Mouse (Mus musculus): ENCODE data around the gene Churc1. TPM values are rescaled to one million over a fixed set of nuclear protein-coding genes. Genes with fewer than 3 reads are reported as not detected.

Gene Churc1
- total RNA-seq, 1 experiment, result 74.4 TPM

- H3K4me3 ChIP-seq (ENCODE audit: insufficient read depth in 1 of 2, low read depth in 1 of 2, low read length in 2 of 2, poor library complexity in 1 of 2, severe bottlenecking in 1 of 2), result no peak overlapping the region
- no peaks in the 10 kb centered on the region for H3K36me3 ChIP-seq (ENCODE audit: control insufficient read depth, insufficient read depth, low read length, poor library complexity, severe bottlenecking)
- peaks cover 0 to 2% of the 10 kb centered on the region in 2 experiments; a peak in 1 of 4 replicates for H3K4me1 ChIP-seq (ENCODE audit: control insufficient read depth in 2 of 2, insufficient read depth in 2 of 2, low read length in 2 of 2, poor library complexity in 1 of 2)
- H3K9ac ChIP-seq (ENCODE audit: insufficient read depth, low read depth, low read length, poor library complexity, severe bottlenecking), result no peak overlapping the region
- in situ Hi-C loops (cut with MboI; ENCODE audit: low sequenced_read_pairs in 2 of 2, unreplicated experiment in 2 of 2), result no loop called here
- no peaks in the 10 kb centered on the region for H3K9me3 ChIP-seq (ENCODE audit: control insufficient read depth, insufficient read depth, low read depth, low read length)
- no peak overlapping the region for H3K27ac ChIP-seq (ENCODE audit: insufficient read depth, low read depth, low read length, poor library complexity, severe bottlenecking)
- no peak for DNase-seq (ENCODE audit: low read depth, low spot score)
- TF ChIP-seq HCFC1 (IDR thresholded peaks at IDR 0.05; ENCODE audit: borderline replicate concordance, insufficient read depth, low read length) (no peak), ZNF384 (IDR thresholded peaks at IDR 0.05; ENCODE audit: low read depth, low read length) (no peak), CHD2 (IDR thresholded peaks at IDR 0.05; ENCODE audit: low read depth, low read length) (no peak)
These were observed 6.2 kb downstream of the Churc1 start for GRCm38 (mm10) chr12:76771540-76771939.

- H3K36me3 ChIP-seq (ENCODE audit: control insufficient read depth, insufficient read depth, low read length, poor library complexity, severe bottlenecking), result no peaks in the 10 kb centered on the region
- H3K9ac ChIP-seq (ENCODE audit: insufficient read depth, low read depth, low read length, poor library complexity, severe bottlenecking), result no peak overlapping the region
- no peak for DNase-seq (ENCODE audit: low read depth, low spot score)
- TF ChIP-seq ZC3H11A (IDR thresholded peaks at IDR 0.05; ENCODE audit: borderline replicate concordance, low read depth, low read length) (no peak), CHD2 (IDR thresholded peaks at IDR 0.05; ENCODE audit: low read depth, low read length) (no peak), MAFK (IDR thresholded peaks at IDR 0.05; ENCODE audit: insufficient read depth, low read depth, low read length) (no peak), ZNF384 (IDR thresholded peaks at IDR 0.05; ENCODE audit: low read depth, low read length) (no peak), HCFC1 (IDR thresholded peaks at IDR 0.05; ENCODE audit: borderline replicate concordance, insufficient read depth, low read length) (no peak)
- no peak overlapping the region for H3K27ac ChIP-seq (ENCODE audit: insufficient read depth, low read depth, low read length, poor library complexity, severe bottlenecking)
- no peak overlapping the region for H3K4me3 ChIP-seq (ENCODE audit: insufficient read depth in 1 of 2, low read depth in 1 of 2, low read length in 2 of 2, poor library complexity in 1 of 2, severe bottlenecking in 1 of 2)
- no peaks in the 10 kb centered on the region for H3K9me3 ChIP-seq (ENCODE audit: control insufficient read depth, insufficient read depth, low read depth, low read length)
- in situ Hi-C loops (cut with MboI; ENCODE audit: low sequenced_read_pairs in 2 of 2, unreplicated experiment in 2 of 2), result no loop called here
- no peaks in the 10 kb centered on the region for H3K4me1 ChIP-seq (ENCODE audit: control insufficient read depth in 2 of 2, insufficient read depth in 2 of 2, low read length in 2 of 2, poor library complexity in 1 of 2)
These were observed 9.3 kb downstream of the Churc1 start for GRCm38 (mm10) chr12:76774652-76775051.

- Histone ChIP-seq H3K9ac (ENCODE audit: insufficient read depth, low read depth, low read length, poor library complexity, severe bottlenecking) (no peak overlapping the region), H3K27ac (ENCODE audit: insufficient read depth, low read depth, low read length, poor library complexity, severe bottlenecking) (no peak overlapping the region), H3K9me3 (ENCODE audit: control insufficient read depth, insufficient read depth, low read depth, low read length) (no peaks in the 10 kb centered on the region), H3K36me3 (ENCODE audit: control insufficient read depth, insufficient read depth, low read length, poor library complexity, severe bottlenecking) (peaks cover 4% of the 10 kb centered on the region; the same call in 1 of the 2 replicates), H3K4me1 (ENCODE audit: control insufficient read depth in 2 of 2, insufficient read depth in 2 of 2, low read length in 2 of 2, poor library complexity in 1 of 2) (no peaks in the 10 kb centered on the region), H3K4me3 (ENCODE audit: insufficient read depth in 1 of 2, low read depth in 1 of 2, low read length in 2 of 2, poor library complexity in 1 of 2, severe bottlenecking in 1 of 2) (no peak overlapping the region)
- DNase-seq (ENCODE audit: low read depth, low spot score), result no peak
- no peak for TF ChIP-seq ZNF384 (IDR thresholded peaks at IDR 0.05; ENCODE audit: low read depth, low read length)
- no peak for TF ChIP-seq CHD2 (IDR thresholded peaks at IDR 0.05; ENCODE audit: low read depth, low read length)
- TF ChIP-seq HCFC1 (IDR thresholded peaks at IDR 0.05; ENCODE audit: borderline replicate concordance, insufficient read depth, low read length), result no peak
- in situ Hi-C loops (cut with MboI; ENCODE audit: low sequenced_read_pairs in 2 of 2, unreplicated experiment in 2 of 2), result no loop called here
These were observed 9.8 kb downstream of the Churc1 start for GRCm38 (mm10) chr12:76775132-76775531.

- TF ChIP-seq MAFK (IDR thresholded peaks at IDR 0.05; ENCODE audit: insufficient read depth, low read depth, low read length) (no peak), CHD2 (IDR thresholded peaks at IDR 0.05; ENCODE audit: low read depth, low read length) (no peak), HCFC1 (IDR thresholded peaks at IDR 0.05; ENCODE audit: borderline replicate concordance, insufficient read depth, low read length) (no peak), ZNF384 (IDR thresholded peaks at IDR 0.05; ENCODE audit: low read depth, low read length) (no peak), ZC3H11A (IDR thresholded peaks at IDR 0.05; ENCODE audit: borderline replicate concordance, low read depth, low read length) (no peak)
- Histone ChIP-seq H3K27ac (ENCODE audit: insufficient read depth, low read depth, low read length, poor library complexity, severe bottlenecking) (no peak overlapping the region), H3K4me3 (ENCODE audit: insufficient read depth in 1 of 2, low read depth in 1 of 2, low read length in 2 of 2, poor library complexity in 1 of 2, severe bottlenecking in 1 of 2) (no peak overlapping the region), H3K36me3 (ENCODE audit: control insufficient read depth, insufficient read depth, low read length, poor library complexity, severe bottlenecking) (peaks cover 4% of the 10 kb centered on the region; the same call in 1 of the 2 replicates), H3K9me3 (ENCODE audit: control insufficient read depth, insufficient read depth, low read depth, low read length) (peaks cover 5% of the 10 kb centered on the region; the same call in 1 of the 2 replicates), H3K4me1 (ENCODE audit: control insufficient read depth in 2 of 2, insufficient read depth in 2 of 2, low read length in 2 of 2, poor library complexity in 1 of 2) (no peaks in the 10 kb centered on the region), H3K9ac (ENCODE audit: insufficient read depth, low read depth, low read length, poor library complexity, severe bottlenecking) (no peak overlapping the region)
- in situ Hi-C loops (cut with MboI; ENCODE audit: low sequenced_read_pairs in 2 of 2, unreplicated experiment in 2 of 2), result no loop called here
- no peak for DNase-seq (ENCODE audit: low read depth, low spot score)
These were observed 11.6 kb downstream of the Churc1 start for GRCm38 (mm10) chr12:76776898-76777297.

- H3K9me3 ChIP-seq (ENCODE audit: control insufficient read depth, insufficient read depth, low read depth, low read length), result peaks cover 5% of the 10 kb centered on the region; the same call in 1 of the 2 replicates
- in situ Hi-C loops (cut with MboI; ENCODE audit: low sequenced_read_pairs in 2 of 2, unreplicated experiment in 2 of 2), result no loop called here
- no peak for DNase-seq (ENCODE audit: low read depth, low spot score)
These were observed 12.5 kb downstream of the Churc1 start for GRCm38 (mm10) chr12:76777845-76778244.

More at GRCm38 (mm10) chr12:76777845-76778244, 12.5 kb downstream of the Churc1 start:
- no peak overlapping the region for H3K9ac ChIP-seq (ENCODE audit: insufficient read depth, low read depth, low read length, poor library complexity, severe bottlenecking)
- H3K36me3 ChIP-seq (ENCODE audit: control insufficient read depth, insufficient read depth, low read length, poor library complexity, severe bottlenecking), result peaks cover 4% of the 10 kb centered on the region; the same call in 1 of the 2 replicates
- TF ChIP-seq MAFK (IDR thresholded peaks at IDR 0.05; ENCODE audit: insufficient read depth, low read depth, low read length) (no peak), ZC3H11A (IDR thresholded peaks at IDR 0.05; ENCODE audit: borderline replicate concordance, low read depth, low read length) (no peak), ZNF384 (IDR thresholded peaks at IDR 0.05; ENCODE audit: low read depth, low read length) (no peak), CHD2 (IDR thresholded peaks at IDR 0.05; ENCODE audit: low read depth, low read length) (no peak), HCFC1 (IDR thresholded peaks at IDR 0.05; ENCODE audit: borderline replicate concordance, insufficient read depth, low read length) (no peak)
- no peak overlapping the region for H3K4me3 ChIP-seq (ENCODE audit: insufficient read depth in 1 of 2, low read depth in 1 of 2, low read length in 2 of 2, poor library complexity in 1 of 2, severe bottlenecking in 1 of 2)
- H3K27ac ChIP-seq (ENCODE audit: insufficient read depth, low read depth, low read length, poor library complexity, severe bottlenecking), result no peak overlapping the region
- H3K4me1 ChIP-seq (ENCODE audit: control insufficient read depth in 2 of 2, insufficient read depth in 2 of 2, low read length in 2 of 2, poor library complexity in 1 of 2), result no peaks in the 10 kb centered on the region

All from ES-E14 (cell line).